Mouse (Mus musculus): Measurements from ENCODE around the gene Medag. TPM values are rescaled to one million over a fixed set of nuclear protein-coding genes. Genes with fewer than 3 reads are reported as not detected.

Medag gene
- polyA plus RNA-seq, 1 experiment from 2014 or later: 2.5 TPM

- 86% methylated on average over 9 of the region's 9 CpGs for WGBS
- Histone ChIP-seq H3K4me1 (replicated peaks) (peaks cover 17% of the 10 kb centered on the region), H3K4me2 (no peak overlapping the region), H3K9ac (no peak overlapping the region), H3K36me3 (no peaks in the 10 kb centered on the region), H3K4me3 (no peak overlapping the region), H3K9me3 (no peaks in the 10 kb centered on the region), H3K27ac (no peak overlapping the region), H3K27me3 (peaks cover 17% of the 10 kb centered on the region)
- no peak for ATAC-seq (ENCODE audit: low FRiP score)
Observed at GRCm38 (mm10) chr5:149414369-149415167, 3.0 kb downstream of the Medag start.

GRCm38 (mm10) chr5:149417381-149417780 lies 5.8 kb downstream of the Medag start:
- no peak for ATAC-seq (ENCODE audit: low FRiP score)
- no peak overlapping the region for H3K9ac ChIP-seq
- WGBS: 95% methylated on average over 4 of the region's 4 CpGs
- H3K27me3 ChIP-seq: peaks cover 8% of the 10 kb centered on the region
- H3K27ac ChIP-seq: no peak overlapping the region
- no peak overlapping the region for H3K4me2 ChIP-seq
- H3K4me3 ChIP-seq: no peak overlapping the region
- no peaks in the 10 kb centered on the region for H3K36me3 ChIP-seq
- peaks cover 1% of the 10 kb centered on the region for H3K4me1 ChIP-seq (replicated peaks)
- H3K9me3 ChIP-seq: no peaks in the 10 kb centered on the region

- Histone ChIP-seq H3K4me2 (no peak overlapping the region), H3K27me3 (no peaks in the 10 kb centered on the region), H3K27ac (no peak overlapping the region), H3K9ac (no peak overlapping the region), H3K36me3 (no peaks in the 10 kb centered on the region), H3K9me3 (no peaks in the 10 kb centered on the region), H3K4me1 (replicated peaks) (peaks cover 21% of the 10 kb centered on the region), H3K4me3 (no peak overlapping the region)
- ATAC-seq (ENCODE audit: low FRiP score): no peak
- 92% methylated on average over 3 of the region's 3 CpGs for WGBS
Observed at GRCm38 (mm10) chr5:149426525-149426924, 15.0 kb downstream of the Medag start.

- ATAC-seq (ENCODE audit: low FRiP score): no peak
- H3K9me3 ChIP-seq: no peaks in the 10 kb centered on the region
- H3K4me3 ChIP-seq: no peak overlapping the region
- no peak overlapping the region for H3K27ac ChIP-seq
- no peak overlapping the region for H3K4me2 ChIP-seq
- no peaks in the 10 kb centered on the region for H3K27me3 ChIP-seq
- no peak overlapping the region for H3K9ac ChIP-seq
- H3K36me3 ChIP-seq: no peaks in the 10 kb centered on the region
- 92% methylated on average over 8 of the region's 8 CpGs for WGBS
- H3K4me1 ChIP-seq (replicated peaks): peaks cover 21% of the 10 kb centered on the region
Observed at GRCm38 (mm10) chr5:149427277-149428060, 15.9 kb downstream of the Medag start.

GRCm38 (mm10) chr5:149428347-149428746 lies 16.8 kb downstream of the Medag start:
- Histone ChIP-seq H3K27ac (peak overlapping the region; percentile 75), H3K9ac (no peak overlapping the region), H3K27me3 (no peaks in the 10 kb centered on the region), H3K4me1 (replicated peaks) (peaks cover 21% of the 10 kb centered on the region), H3K9me3 (no peaks in the 10 kb centered on the region), H3K4me3 (no peak overlapping the region), H3K4me2 (no peak overlapping the region), H3K36me3 (no peaks in the 10 kb centered on the region)
- WGBS: 12% methylated on average over 6 of the region's 6 CpGs
- no peak for ATAC-seq (ENCODE audit: low FRiP score)

GRCm38 (mm10) chr5:149428810-149429255 lies 17.3 kb downstream of the Medag start:
- H3K4me1 ChIP-seq (replicated peaks): peaks cover 21% of the 10 kb centered on the region
- H3K27ac ChIP-seq: peak overlapping the region; percentile 75
- no peak overlapping the region for H3K4me2 ChIP-seq
- H3K4me3 ChIP-seq: no peak overlapping the region
- 42% methylated on average over 2 of the region's 2 CpGs for WGBS
- H3K36me3 ChIP-seq: no peaks in the 10 kb centered on the region
- no peaks in the 10 kb centered on the region for H3K9me3 ChIP-seq
- ATAC-seq (ENCODE audit: low FRiP score): peak; percentile 49; the same call in 1 of the 2 replicates
- H3K9ac ChIP-seq: no peak overlapping the region
- no peaks in the 10 kb centered on the region for H3K27me3 ChIP-seq

GRCm38 (mm10) chr5:149429541-149429940 lies 18.0 kb downstream of the Medag start:
- Histone ChIP-seq H3K36me3 (no peaks in the 10 kb centered on the region), H3K27ac (peak overlapping the region; percentile 75), H3K4me1 (replicated peaks) (peaks cover 21% of the 10 kb centered on the region), H3K4me3 (no peak overlapping the region), H3K4me2 (no peak overlapping the region), H3K9ac (no peak overlapping the region), H3K9me3 (no peaks in the 10 kb centered on the region), H3K27me3 (no peaks in the 10 kb centered on the region)
- ATAC-seq (ENCODE audit: low FRiP score): no peak
- WGBS: 82% methylated on average over 4 of the region's 4 CpGs

GRCm38 (mm10) chr5:149430943-149431342 lies 19.4 kb downstream of the Medag start:
- WGBS: 93% methylated on average over 3 of the region's 3 CpGs
- no peak overlapping the region for H3K27ac ChIP-seq
- peaks cover 21% of the 10 kb centered on the region for H3K4me1 ChIP-seq (replicated peaks)
- no peak overlapping the region for H3K4me2 ChIP-seq
- H3K9ac ChIP-seq: no peak overlapping the region
- no peak overlapping the region for H3K4me3 ChIP-seq
- H3K36me3 ChIP-seq: no peaks in the 10 kb centered on the region
- no peaks in the 10 kb centered on the region for H3K9me3 ChIP-seq
- no peak for ATAC-seq (ENCODE audit: low FRiP score)
- no peaks in the 10 kb centered on the region for H3K27me3 ChIP-seq

GRCm38 (mm10) chr5:149433618-149434017 lies 22.1 kb downstream of the Medag start:
- ATAC-seq (ENCODE audit: low FRiP score): no peak
- H3K36me3 ChIP-seq: no peaks in the 10 kb centered on the region
- H3K9me3 ChIP-seq: no peaks in the 10 kb centered on the region
- no peak overlapping the region for H3K9ac ChIP-seq
- no peak overlapping the region for H3K4me3 ChIP-seq
- WGBS: 67% methylated on average over 7 of the region's 7 CpGs
- H3K27ac ChIP-seq: no peak overlapping the region
- H3K27me3 ChIP-seq: no peaks in the 10 kb centered on the region
- H3K4me1 ChIP-seq (replicated peaks): peaks cover 13% of the 10 kb centered on the region
- H3K4me2 ChIP-seq: no peak overlapping the region

- Histone ChIP-seq H3K27ac (no peak overlapping the region), H3K4me2 (no peak overlapping the region), H3K4me3 (no peak overlapping the region), H3K9me3 (no peaks in the 10 kb centered on the region), H3K36me3 (no peaks in the 10 kb centered on the region), H3K27me3 (no peaks in the 10 kb centered on the region), H3K9ac (no peak overlapping the region), H3K4me1 (replicated peaks) (peaks cover 13% of the 10 kb centered on the region)
- no peak for ATAC-seq (ENCODE audit: low FRiP score)
- 43% methylated on average over 9 of the region's 9 CpGs for WGBS
Observed at GRCm38 (mm10) chr5:149434141-149434690, 22.7 kb downstream of the Medag start.

- Histone ChIP-seq H3K9me3 (no peaks in the 10 kb centered on the region), H3K4me2 (no peak overlapping the region), H3K4me1 (replicated peaks) (peaks cover 26% of the 10 kb centered on the region), H3K27ac (no peak overlapping the region), H3K9ac (no peak overlapping the region), H3K27me3 (no peaks in the 10 kb centered on the region), H3K36me3 (no peaks in the 10 kb centered on the region), H3K4me3 (no peak overlapping the region)
- no peak for ATAC-seq (ENCODE audit: low FRiP score)
- WGBS: 82% methylated on average over 3 of the region's 3 CpGs
Observed at GRCm38 (mm10) chr5:149436541-149436940, 25.0 kb downstream of the Medag start.

GRCm38 (mm10) chr5:149437150-149437549 lies 25.6 kb downstream of the Medag start:
- no peak for ATAC-seq (ENCODE audit: low FRiP score)

More at GRCm38 (mm10) chr5:149437150-149437549, 25.6 kb downstream of the Medag start:
- 78% methylated on average over 6 of the region's 6 CpGs for WGBS
- H3K27me3 ChIP-seq: no peaks in the 10 kb centered on the region
- H3K4me3 ChIP-seq: no peak overlapping the region
- peaks cover 32% of the 10 kb centered on the region for H3K4me1 ChIP-seq (replicated peaks)
- no peaks in the 10 kb centered on the region for H3K36me3 ChIP-seq
- no peak overlapping the region for H3K27ac ChIP-seq
- H3K9me3 ChIP-seq: no peaks in the 10 kb centered on the region
- H3K4me2 ChIP-seq: no peak overlapping the region
- no peak overlapping the region for H3K9ac ChIP-seq

All from hindbrain, embryonic 13.5 days (tissue).